Mouse (Mus musculus) bone marrow, adult 2 months (tissue): Measurements from ENCODE around the gene Gm11564.
"Not testable (repeated sequence)": the region's sequence is repeated elsewhere in the genome, so short reads cannot be mapped to it uniquely, and the experiment has no call there.

Experiments used
- CTCF ChIP-seq: fragments of 200-500 bp; IDR thresholded peaks from 2 replicates; pipeline ENCODE4 v1.5.1; 2011; ENCODE audit warnings: low read length, control low read depth; ENCODE audit not compliant: control insufficient read depth, insufficient read depth
- POLR2A ChIP-seq: fragments of 200-500 bp; IDR thresholded peaks from 2 replicates; pipeline ENCODE4 v1.6.1; 2011; ENCODE audit warnings: low read depth, mild to moderate bottlenecking, control low read depth, low read length, borderline replicate concordance; ENCODE audit not compliant: control insufficient read depth

GRCm38 (mm10) chr11:99809792-99810191 lies 5.7 kb downstream of the Gm11564 start, which contains the start of gene Krtap4-13:
- not testable (repeated sequence) for TF ChIP-seq POLR2A, CTCF
